Mouse (Mus musculus) right cerebral cortex, postnatal 10 days (tissue): Measurements from ENCODE around the gene Cacnb3.
A peak's percentile ranks its signal among the peaks of the same experiment; 100 is the strongest.

Source experiments
- DNase-seq, 2 experiments: peaks; one replicate each; pipeline ENCODE4 v3.0.0; 2021; ENCODE audit warnings: low spot score in 2 of 2

Gene Cacnb3

GRCm38 (mm10) chr15:98675634-98676250 lies 45.1 kb downstream of the Cacnb3 start:
- no peak for DNase-seq

DNA sequence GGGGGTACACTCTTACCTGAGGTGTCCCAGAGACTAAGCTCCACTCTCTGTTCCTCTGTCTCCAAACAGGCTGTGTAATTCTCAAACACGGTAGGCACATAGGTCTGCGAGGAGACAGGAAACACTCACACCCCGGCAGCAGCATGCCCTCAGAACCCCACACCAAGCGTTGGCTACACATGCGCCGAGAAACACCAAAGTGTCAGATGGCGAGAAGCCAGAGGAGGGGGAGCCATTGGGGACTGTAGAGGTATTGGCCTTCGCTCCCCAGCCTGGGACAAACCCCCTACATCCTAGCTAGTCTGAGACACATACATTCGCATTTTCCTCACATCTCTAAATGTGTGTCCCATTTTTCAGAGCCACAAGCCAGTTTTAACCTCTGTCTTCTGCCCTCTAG lies 45.8 kb downstream of the Cacnb3 start:
- peak; percentile 62 to 70 for DNase-seq

DNA sequence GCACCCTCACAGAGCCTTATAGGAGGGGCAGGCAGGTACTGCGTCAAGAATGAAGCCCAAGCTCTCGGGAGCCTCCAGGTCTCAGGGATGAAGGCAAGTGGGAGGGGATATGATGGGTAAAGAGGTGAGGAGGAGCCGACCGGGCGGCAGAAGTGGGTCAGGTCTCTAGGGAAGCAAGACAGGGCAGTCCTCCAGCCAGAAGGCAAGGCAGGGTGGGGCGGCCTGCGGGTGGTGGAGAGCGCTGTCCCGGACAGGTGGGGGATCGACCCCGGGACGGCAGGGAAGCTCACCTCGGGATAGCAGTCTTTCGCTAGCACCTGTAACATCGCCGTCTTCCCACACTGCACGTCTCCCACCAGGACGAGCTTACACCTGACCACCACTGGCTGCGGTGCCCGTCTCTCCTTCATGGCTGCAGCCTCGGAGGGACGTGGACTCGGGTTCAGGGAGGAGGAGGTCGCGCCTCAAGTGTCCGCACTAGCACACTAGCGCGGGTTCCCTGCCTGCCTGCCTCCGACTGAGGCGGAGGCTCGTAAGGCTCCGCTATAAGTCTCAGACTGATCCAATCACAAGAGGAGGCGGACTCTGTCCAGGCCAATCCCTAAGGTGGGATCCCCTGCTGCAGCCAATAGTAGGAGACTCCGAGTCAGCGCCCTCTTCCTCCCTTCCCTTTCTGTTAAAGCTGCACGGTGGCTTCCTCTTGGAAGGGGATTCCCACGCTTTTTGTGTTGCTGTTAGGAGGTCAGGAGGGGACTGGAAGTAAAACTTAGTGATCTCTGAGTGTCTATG lies 46.5 kb downstream of the Cacnb3 start, which contains the start of gene Rnd1:
TSS of gene Rnd1 (minus strand) at position 522 of the 789 bp plus-strand sequence.
- peak; percentile 94 to 96 for DNase-seq

DNA sequence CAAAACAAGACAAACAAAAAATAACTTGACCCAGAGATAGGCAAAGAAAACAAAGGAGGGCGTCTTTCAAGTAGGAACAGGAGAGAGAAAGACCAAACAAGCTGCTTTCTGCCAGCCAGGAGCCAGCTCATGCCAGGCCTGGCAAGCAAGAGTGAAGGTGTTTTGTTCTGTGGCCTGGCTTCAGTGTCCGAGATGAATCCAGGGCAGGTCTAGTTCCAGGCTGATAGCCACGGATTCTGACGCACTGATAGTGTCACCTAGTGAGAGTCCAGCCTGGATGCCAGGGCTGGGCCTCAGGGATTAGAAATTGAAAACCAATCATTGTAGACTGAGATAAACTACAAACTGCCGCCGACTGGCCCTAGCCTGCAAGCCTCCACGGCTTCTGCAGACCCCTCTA lies 47.3 kb downstream of the Cacnb3 start:
- no peak for DNase-seq

DNA sequence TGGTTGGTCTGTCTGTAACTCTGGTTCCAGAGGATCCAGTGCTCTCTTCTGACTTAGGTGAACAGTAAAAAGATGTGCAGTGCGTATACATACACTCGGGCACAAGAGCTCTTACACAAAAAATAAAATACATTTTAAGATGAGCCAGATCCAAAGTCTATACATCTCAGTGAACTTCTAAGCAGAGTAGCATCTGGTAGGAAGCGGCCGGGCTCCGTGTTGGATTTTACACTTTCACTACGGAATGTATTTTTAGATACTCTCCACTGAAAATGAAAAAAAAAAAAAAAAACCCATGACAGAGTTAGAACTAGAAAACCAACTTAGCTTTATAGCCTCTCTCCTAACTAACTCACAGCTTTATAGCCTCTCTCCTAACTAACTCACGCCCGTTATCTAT lies 50.0 kb downstream of the Cacnb3 start:
- no peak for DNase-seq

DNA sequence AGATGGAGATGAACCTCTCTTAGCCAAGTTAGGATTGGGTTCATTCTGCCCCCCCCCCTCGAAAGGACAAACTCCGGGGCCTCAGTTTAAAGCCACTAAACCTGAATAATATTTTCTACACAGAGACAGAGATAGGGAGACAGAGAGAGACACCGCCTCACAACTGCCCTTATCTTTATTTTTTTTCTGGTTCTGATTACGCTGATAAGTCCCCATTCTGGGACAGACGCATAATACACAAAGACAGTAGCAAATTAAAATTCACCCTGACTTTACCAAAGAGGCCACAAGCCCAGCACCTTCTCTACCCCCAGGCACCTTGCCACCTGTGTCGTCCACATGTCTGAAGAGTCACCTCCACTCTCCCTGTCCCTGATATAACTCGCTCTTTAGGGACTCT lies 51.0 kb downstream of the Cacnb3 start:
- no peak for DNase-seq

GRCm38 (mm10) chr15:98683177-98683576 lies 52.5 kb downstream of the Cacnb3 start:
- no peak for DNase-seq

- no peak for DNase-seq
Measured at GRCm38 (mm10) chr15:98683746-98684145, 53.1 kb downstream of the Cacnb3 start.

DNA sequence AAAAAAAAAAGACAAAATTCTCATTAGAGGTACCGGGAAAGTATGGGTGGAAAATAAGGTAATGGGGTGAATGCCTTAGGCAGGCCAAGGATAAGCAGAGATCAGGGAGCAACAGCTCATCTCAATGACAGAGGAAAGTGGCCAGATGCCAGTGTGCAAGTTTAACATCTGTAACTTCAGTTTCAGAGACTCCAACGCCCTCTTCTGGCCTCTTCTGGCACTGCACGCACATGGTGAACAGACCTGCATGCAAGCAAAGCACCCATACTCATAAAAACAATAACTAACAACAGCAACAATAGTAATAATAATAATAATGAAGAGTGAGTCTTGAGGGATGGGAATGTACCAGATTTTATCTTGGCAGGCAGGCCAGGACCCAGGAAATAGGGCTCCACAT lies 55.3 kb downstream of the Cacnb3 start:
- DNase-seq, result no peak

GRCm38 (mm10) chr15:98689682-98690081 lies 59.0 kb downstream of the Cacnb3 start:
- DNase-seq, result no peak

- peak; percentile 60 to 76 for DNase-seq
Measured at GRCm38 (mm10) chr15:98691486-98692147, 61.0 kb downstream of the Cacnb3 start.

DNA sequence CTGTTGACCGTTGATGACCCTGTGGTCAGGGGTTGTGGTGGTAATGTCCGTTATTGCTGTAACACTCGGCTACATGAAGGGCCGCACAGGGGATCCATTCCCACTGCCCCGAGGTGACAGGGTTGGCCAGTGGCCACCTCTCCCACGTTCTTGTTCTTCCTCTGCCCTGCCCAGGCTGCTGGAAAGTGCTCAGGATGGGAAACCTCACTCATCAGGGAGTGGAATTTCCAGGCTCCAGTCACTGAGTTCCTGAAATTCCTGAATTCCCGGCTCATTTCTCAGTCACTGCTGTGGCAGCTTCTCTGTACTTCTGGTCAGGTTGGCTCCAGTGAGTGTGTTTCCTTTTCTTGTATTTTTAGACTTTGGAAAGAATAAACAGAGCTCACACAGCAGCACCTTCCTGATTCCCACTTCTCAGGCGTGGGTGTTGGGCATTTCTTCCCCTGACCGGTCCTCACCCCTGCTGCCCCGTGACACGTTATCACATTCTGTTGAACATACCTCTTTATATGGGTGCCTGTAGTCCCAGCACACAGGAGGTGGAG lies 61.6 kb downstream of the Cacnb3 start:
- peak in 1 of 2 experiments; percentile 50 for DNase-seq
